Mouse (Mus musculus) limb, embryonic 10.5 days (tissue): Measurements from ENCODE around the gene Mical1. TPM values are rescaled to one million over a fixed set of nuclear protein-coding genes. Genes with fewer than 3 reads are reported as not detected.
A peak's percentile ranks its signal among the peaks of the same experiment; 100 is the strongest.

Source experiments
- DNase-seq: peaks from one replicate; pipeline ENCODE4 v3.0.0-alpha.2; 2017; ENCODE audit warnings: low spot score
- H3K27ac ChIP-seq: fragments of 300-500 bp; sonication (generic); 2 replicates; pipeline ENCODE4 v1.5.1; 2016; ENCODE audit warnings: mild to moderate bottlenecking
- H3K27me3 ChIP-seq: fragments of 300-500 bp; sonication (generic); 2 replicates; pipeline ENCODE4 v1.6.1; 2016; ENCODE audit warnings: low read depth, mild to moderate bottlenecking; ENCODE audit not compliant: poor library complexity, severe bottlenecking
- H3K36me3 ChIP-seq: fragments of 300-500 bp; sonication (generic); 2 replicates; pipeline ENCODE4 v1.6.1; 2016; ENCODE audit warnings: mild to moderate bottlenecking, moderate library complexity
- H3K4me1 ChIP-seq: fragments of 300-500 bp; sonication (generic); 2 replicates; pipeline ENCODE4 v1.6.1; 2016
- H3K4me3 ChIP-seq: fragments of 300-500 bp; sonication (generic); 2 replicates; pipeline ENCODE4 v1.5.1; 2016; ENCODE audit warnings: mild to moderate bottlenecking, moderate library complexity
- H3K9me3 ChIP-seq: fragments of 300-500 bp; sonication (generic); replicated peaks from 2 replicates; pipeline ENCODE4 v1.6.1; 2016; ENCODE audit warnings: mild to moderate bottlenecking
- WGBS: fragments of 180-500 bp; shearing (Covaris S2); methylation state at CpG from one replicate; pipeline ENCODE4 v1.1.7; 2016; 5-methylcytosine and 5-hydroxymethylcytosine counted together
- polyA plus RNA-seq: library from polyadenylated mRNA; unstranded; fragments of >200 nt; fragmentation: Nextera tagmentation; extraction: Ambion mirVana; gene quantifications from 2 replicates; pipeline ENCODE4 v1.2.1, GENCODE M21; 2016

Gene Mical1
- polyA plus RNA-seq, 1 experiment from 2014 or later, result 43.8 TPM

- 0 out of 2 replicates have a peak, but pooled peaks cover 5% of the 10 kb centered on the region for H3K4me1 ChIP-seq
- H3K4me3 ChIP-seq, result no peak overlapping the region
- no peaks in the 10 kb centered on the region for H3K36me3 ChIP-seq
- H3K27me3 ChIP-seq, result no peaks in the 10 kb centered on the region
- H3K9me3 ChIP-seq, result no peaks in the 10 kb centered on the region
- no peak overlapping the region for H3K27ac ChIP-seq
- WGBS, result 40% methylated on average over 2 of the region's 2 CpGs
- DNase-seq, result peak; percentile 40
These were observed 33.0 kb downstream of the Mical1 start for GRCm38 (mm10) chr10:41509160-41509559.

DNA sequence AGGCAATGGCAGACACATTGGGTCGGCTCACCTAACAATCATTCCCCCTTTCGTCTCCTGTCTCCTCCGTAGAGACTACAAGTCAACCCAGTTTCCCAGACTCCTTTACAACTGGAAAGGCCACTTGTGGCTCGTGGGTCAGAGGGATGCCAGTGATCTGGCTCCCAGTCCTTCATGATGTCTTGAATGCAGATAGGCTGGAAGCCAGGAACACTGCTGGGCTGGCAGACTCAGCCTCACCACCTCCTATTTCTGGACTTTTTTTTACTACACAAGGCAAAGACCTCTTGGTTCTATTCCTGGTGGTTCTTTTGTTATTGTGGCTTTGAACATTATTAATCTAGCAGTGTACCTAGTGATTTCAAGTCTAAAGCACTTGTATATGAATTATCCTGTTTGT lies 38.2 kb downstream of the Mical1 start:
- H3K27ac ChIP-seq, result no peak overlapping the region
- no peaks in the 10 kb centered on the region for H3K27me3 ChIP-seq
- no peak overlapping the region for H3K4me3 ChIP-seq
- no peaks in the 10 kb centered on the region for H3K36me3 ChIP-seq
- DNase-seq, result no peak
- 78% methylated on average over 4 of the region's 4 CpGs for WGBS
- H3K9me3 ChIP-seq, result no peaks in the 10 kb centered on the region
- no peaks in the 10 kb centered on the region for H3K4me1 ChIP-seq

GRCm38 (mm10) chr10:41514921-41515320 lies 38.8 kb downstream of the Mical1 start:
- Histone ChIP-seq H3K4me3 (no peak overlapping the region), H3K27ac (no peak overlapping the region), H3K9me3 (no peaks in the 10 kb centered on the region), H3K36me3 (no peaks in the 10 kb centered on the region), H3K4me1 (no peaks in the 10 kb centered on the region), H3K27me3 (no peaks in the 10 kb centered on the region)
- no peak for DNase-seq

GRCm38 (mm10) chr10:41518508-41518980 lies 42.4 kb downstream of the Mical1 start:
- under 1% methylated on average over 23 of the region's 23 CpGs for WGBS
- H3K27me3 ChIP-seq, result no peaks in the 10 kb centered on the region
- DNase-seq, result no peak

GRCm38 (mm10) chr10:41518981-41519618 lies 43.0 kb downstream of the Mical1 start, which contains the start of gene Cd164:
Cd164 (plus strand) TSS chr10:41519414.
- under 1% methylated on average over 69 of the region's 69 CpGs for WGBS
- no peaks in the 10 kb centered on the region for H3K27me3 ChIP-seq

More at GRCm38 (mm10) chr10:41518508-41518980, 42.4 kb downstream of the Mical1 start:
- Histone ChIP-seq H3K27ac (peak overlapping the region; percentile 100), H3K4me3 (peak overlapping the region; percentile 97), H3K36me3 (peaks cover 11% of the 10 kb centered on the region), H3K9me3 (no peaks in the 10 kb centered on the region), H3K4me1 (peaks cover 28% of the 10 kb centered on the region)

DNA sequence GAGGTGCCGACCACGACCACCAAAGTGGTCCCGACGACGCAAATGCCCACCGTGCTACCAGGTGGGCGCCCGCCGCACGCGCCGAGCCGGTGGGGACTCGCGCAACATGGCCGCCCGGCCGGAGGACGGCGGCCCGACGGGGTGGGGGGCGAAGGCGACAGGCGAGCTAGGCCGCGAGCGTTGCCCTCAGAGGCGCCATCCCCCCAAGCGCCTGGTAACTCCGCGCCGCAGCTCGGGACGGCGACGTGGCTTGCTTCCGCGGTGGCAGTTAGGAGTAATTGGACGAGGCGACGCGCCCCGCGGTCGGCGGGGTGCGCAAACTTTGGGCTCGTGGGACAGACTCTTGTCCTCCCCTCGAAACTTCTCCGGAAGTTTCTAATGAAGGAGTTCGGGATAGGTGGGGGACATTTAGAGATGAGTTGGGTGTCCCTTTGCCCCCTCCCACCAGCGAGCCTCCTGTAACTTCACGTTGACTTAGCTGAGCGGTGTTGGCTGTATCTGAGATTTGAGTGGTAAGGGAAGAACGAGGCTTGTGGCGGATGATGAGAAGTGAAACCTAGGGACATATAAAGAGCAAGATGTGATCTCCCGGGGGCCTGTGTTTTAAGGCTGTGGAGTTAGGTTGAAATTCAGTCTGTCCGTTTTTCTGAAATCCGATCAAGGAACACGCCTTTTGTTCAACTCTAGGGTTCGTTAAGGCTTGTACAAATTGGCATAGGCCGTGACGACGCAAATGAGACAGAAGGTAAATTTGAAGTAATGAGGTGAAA lies 43.7 kb downstream of the Mical1 start:
- peak overlapping the region; percentile 97 for H3K4me3 ChIP-seq
- H3K27ac ChIP-seq, result peak overlapping the region; percentile 100
- DNase-seq, result no peak
- under 1% methylated on average over 65 of the region's 65 CpGs for WGBS
- peaks cover 29% of the 10 kb centered on the region for H3K4me1 ChIP-seq
- H3K9me3 ChIP-seq, result no peaks in the 10 kb centered on the region
- no peaks in the 10 kb centered on the region for H3K27me3 ChIP-seq
- H3K36me3 ChIP-seq, result peaks cover 24% of the 10 kb centered on the region

More at GRCm38 (mm10) chr10:41518981-41519618, 43.0 kb downstream of the Mical1 start, which contains the start of gene Cd164:
- peak within 1 kb of the TSS; percentile 97 for H3K4me3 ChIP-seq
- H3K36me3 ChIP-seq, result peaks cover 17% of the 10 kb centered on the region
- peak within 1 kb of the TSS; percentile 100 for H3K27ac ChIP-seq
- H3K4me1 ChIP-seq, result peaks cover 29% of the 10 kb centered on the region
- peak; percentile 94 for DNase-seq
- H3K9me3 ChIP-seq, result no peaks in the 10 kb centered on the region

DNA sequence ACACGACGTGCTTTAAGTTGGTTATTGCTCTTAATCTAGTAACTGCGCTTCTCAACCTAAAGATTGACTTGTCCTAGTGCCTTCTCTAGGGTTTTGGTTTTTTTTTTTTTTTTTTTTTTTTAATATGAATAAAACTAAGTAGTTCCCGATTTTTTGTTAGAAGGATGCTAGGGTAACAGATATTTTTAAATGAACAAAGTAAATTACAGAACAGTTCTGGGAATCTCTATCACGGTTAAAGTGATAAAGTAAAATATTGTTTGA lies 44.2 kb downstream of the Mical1 start:
- DNase-seq, result no peak
- H3K36me3 ChIP-seq, result peaks cover 29% of the 10 kb centered on the region
- peak overlapping the region; percentile 97 for H3K4me3 ChIP-seq
- no peaks in the 10 kb centered on the region for H3K9me3 ChIP-seq
- H3K27ac ChIP-seq, result peak overlapping the region; percentile 100
- H3K27me3 ChIP-seq, result no peaks in the 10 kb centered on the region
- peaks cover 29% of the 10 kb centered on the region for H3K4me1 ChIP-seq
- 7% methylated on average over 5 of the region's 5 CpGs for WGBS

DNA sequence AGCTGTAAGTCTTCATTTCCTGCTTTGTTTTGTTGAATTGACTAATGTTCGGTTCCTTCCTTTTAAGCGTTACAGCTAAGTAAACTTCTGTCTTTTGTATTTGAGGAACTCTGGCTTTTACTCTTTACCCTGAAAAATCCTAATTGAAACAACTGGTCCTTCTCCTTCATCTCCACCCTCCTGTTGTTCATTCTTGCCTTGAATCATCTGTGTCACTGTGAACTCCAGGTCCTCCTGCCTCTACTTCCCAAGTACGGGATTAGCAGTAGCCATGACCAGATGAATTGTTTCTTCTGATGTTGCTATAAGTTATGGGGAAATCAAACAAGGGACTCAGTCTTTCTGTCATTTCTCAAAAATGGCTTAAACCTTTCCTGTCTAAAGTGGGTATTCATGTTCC lies 47.3 kb downstream of the Mical1 start:
- Histone ChIP-seq H3K36me3 (peaks cover 58% of the 10 kb centered on the region), H3K9me3 (no peaks in the 10 kb centered on the region), H3K27me3 (no peaks in the 10 kb centered on the region), H3K4me3 (no peak overlapping the region), H3K27ac (no peak overlapping the region), H3K4me1 (peaks cover 29% of the 10 kb centered on the region)
- WGBS, result 87% methylated on average over 3 of the region's 3 CpGs
- DNase-seq, result no peak

- peaks cover 28% of the 10 kb centered on the region for H3K4me1 ChIP-seq
- no peak overlapping the region for H3K27ac ChIP-seq
- 91% methylated on average over 1 of the region's 1 CpGs for WGBS
- no peaks in the 10 kb centered on the region for H3K9me3 ChIP-seq
- no peaks in the 10 kb centered on the region for H3K27me3 ChIP-seq
- H3K4me3 ChIP-seq, result no peak overlapping the region
- H3K36me3 ChIP-seq, result peaks cover 81% of the 10 kb centered on the region
- DNase-seq, result no peak
These were observed 49.6 kb downstream of the Mical1 start for GRCm38 (mm10) chr10:41525696-41526095.

- H3K4me3 ChIP-seq, result no peak overlapping the region
- no peaks in the 10 kb centered on the region for H3K27me3 ChIP-seq
- no peaks in the 10 kb centered on the region for H3K9me3 ChIP-seq
- no peaks in the 10 kb centered on the region for H3K4me1 ChIP-seq
- H3K36me3 ChIP-seq, result peaks cover 97% of the 10 kb centered on the region
- no peak overlapping the region for H3K27ac ChIP-seq
- WGBS, result 95% methylated on average over 5 of the region's 5 CpGs
- no peak for DNase-seq
These were observed 53.9 kb downstream of the Mical1 start for GRCm38 (mm10) chr10:41529972-41530371.

GRCm38 (mm10) chr10:41535991-41536390 lies 59.9 kb downstream of the Mical1 start:
- H3K9me3 ChIP-seq, result no peaks in the 10 kb centered on the region
- DNase-seq, result no peak
- H3K4me1 ChIP-seq, result no peaks in the 10 kb centered on the region
- 97% methylated on average over 2 of the region's 2 CpGs for whole genome bisulfite sequencing
- H3K4me3 ChIP-seq, result no peak overlapping the region
- H3K27me3 ChIP-seq, result no peaks in the 10 kb centered on the region
- no peak overlapping the region for H3K27ac ChIP-seq
- H3K36me3 ChIP-seq, result peaks cover 86% of the 10 kb centered on the region
